Comparison of ENCODE assay signal across 10 mouse cellular contexts in genomic region chr16:33836676-33837075, GRCm38 (mm10). TPM values are rescaled to one million over a fixed set of nuclear protein-coding genes. Genes with fewer than 3 reads are reported as not detected.
DNase-seq lines count a peak whose midpoint lies in the region; ATAC-seq and TF ChIP-seq lines count a peak whose summit lies in the region.
"Had no signal": no experiment of that assay in that cellular context is flagged by ENCODE, and none has a peak within 500 bp of the region (broad histone marks: within the 10 kb centered on the region; RNA-seq: fewer than 3 reads in every experiment).

No protein-coding gene starts in this region.

- H3K36me3 ChIP-seq in heart, adult 2 months (ENCODE audit: control insufficient read depth, insufficient read depth, low read length) = no peaks in the 10 kb centered on the region
- 0 out of 2 replicates have a peak, but pooled peaks cover 4% of the 10 kb centered on the region for H3K36me3 ChIP-seq in heart, embryonic 12.5 days
- no peaks in the 10 kb centered on the region for H3K36me3 ChIP-seq in forebrain, embryonic 14.5 days (ENCODE audit: control insufficient read depth, insufficient read depth, low read length)
- H3K36me3 ChIP-seq: midbrain, embryonic 12.5 days had no signal

- peaks cover 12% of the 10 kb centered on the region for H3K4me1 ChIP-seq in heart, adult 2 months (ENCODE audit: control insufficient read depth, insufficient read depth, low read length)
- peaks cover 58% of the 10 kb centered on the region for H3K4me1 ChIP-seq in heart, embryonic 12.5 days (replicated peaks)
- H3K4me1 ChIP-seq in forebrain, embryonic 14.5 days (ENCODE audit: control insufficient read depth, insufficient read depth, low read length) = peaks cover 17% of the 10 kb centered on the region

- no peak overlapping the region for H3K4me2 ChIP-seq in heart, embryonic 12.5 days
- no peak overlapping the region for H3K4me2 ChIP-seq in forebrain, embryonic 14.5 days (ENCODE audit: low read length)
- H3K4me2 ChIP-seq: midbrain, embryonic 12.5 days had no signal

- peaks cover 2% of the 10 kb centered on the region; the same call in 1 of the 2 replicates for H3K79me2 ChIP-seq in heart, adult 2 months (replicated peaks; ENCODE audit: control insufficient read depth, insufficient read depth, low read length)

- no peak for TF ChIP-seq POLR2A in heart, adult 2 months (IDR thresholded peaks at IDR 0.05; ENCODE audit: insufficient read depth, low read depth, low read length)

- TF ChIP-seq CTCF in heart, adult 2 months (IDR thresholded peaks at IDR 0.05) = no peak

- no peaks in the 10 kb centered on the region for H3K27me3 ChIP-seq in heart, adult 2 months (ENCODE audit: control insufficient read depth, insufficient read depth, low read length)
- H3K27me3 ChIP-seq in heart, embryonic 12.5 days (replicated peaks) = no peaks in the 10 kb centered on the region
- H3K27me3 ChIP-seq in forebrain, embryonic 14.5 days (replicated peaks; ENCODE audit: control insufficient read depth, insufficient read depth, low read length) = peaks cover 11% of the 10 kb centered on the region; the same call in 1 of the 2 replicates

- peak overlapping the region; percentile 36 for H3K27ac ChIP-seq in heart, adult 2 months
- no peak overlapping the region for H3K27ac ChIP-seq in heart, embryonic 12.5 days (ENCODE audit: poor library complexity, severe bottlenecking)
- H3K27ac ChIP-seq in forebrain, embryonic 14.5 days (ENCODE audit: low read depth, low read length) = no peak overlapping the region
- H3K27ac ChIP-seq: midbrain, embryonic 12.5 days had no signal

- ATAC-seq in heart, embryonic 12.5 days (ENCODE audit: insufficient number of reproducible peaks, low FRiP score) = no peak
- no peak for ATAC-seq in forebrain, embryonic 14.5 days
- no peak for ATAC-seq in cerebellum, adult (ENCODE audit: insufficient number of reproducible peaks, low FRiP score, low TSS enrichment)

- H3K4me3 ChIP-seq in heart, adult 2 months = no peak overlapping the region
- H3K4me3 ChIP-seq in heart, embryonic 12.5 days = no peak overlapping the region
- H3K4me3 ChIP-seq in forebrain, embryonic 14.5 days (ENCODE audit: low read depth, low read length) = no peak overlapping the region
- H3K4me3 ChIP-seq: midbrain, embryonic 12.5 days had no signal

- no peak overlapping the region for H3K9ac ChIP-seq in heart, adult 2 months (ENCODE audit: low read depth, low read length)
- no peak overlapping the region for H3K9ac ChIP-seq in heart, embryonic 12.5 days
- H3K9ac ChIP-seq in forebrain, embryonic 14.5 days (ENCODE audit: low read length) = no peak overlapping the region
- H3K9ac ChIP-seq: midbrain, embryonic 12.5 days had no signal

- 42% methylated on average over 3 of the region's 3 CpGs for WGBS in heart, adult 2 months
- WGBS in heart, embryonic 12.5 days = 68% methylated on average over 3 of the region's 3 CpGs
- 93% methylated on average over 3 of the region's 3 CpGs for WGBS in forebrain, embryonic 14.5 days

- TF ChIP-seq EP300 in heart, adult 2 months (IDR thresholded peaks at IDR 0.05; ENCODE audit: insufficient read depth, low read depth, low read length) = peak; percentile 66; the same call in 1 of the 2 replicates

- intact Hi-C loops in heart, adult 2 months (cut with DNase I) = no loop called here

- peak; percentile 58 to 74 for DNase-seq in heart, adult 2 months
- peak; percentile 31 for DNase-seq in urinary bladder, postnatal 25 days (ENCODE audit: low spot score)
- no peak for DNase-seq in urinary bladder, postnatal 10 days (ENCODE audit: low spot score)
- DNase-seq in gonadal fat pad, adult 2 months (ENCODE audit: low read depth) = peak; percentile 93
- DNase-seq in yolk sac, embryonic 10.5 days (ENCODE audit: low spot score) = peak; percentile 77
- no peak for DNase-seq in forebrain, embryonic 14.5 days (ENCODE audit: low spot score)

- no peaks in the 10 kb centered on the region for H3K9me3 ChIP-seq in heart, embryonic 12.5 days (replicated peaks)
- no peaks in the 10 kb centered on the region for H3K9me3 ChIP-seq in forebrain, embryonic 14.5 days (replicated peaks; ENCODE audit: control insufficient read depth, low read length)
- H3K9me3 ChIP-seq: midbrain, embryonic 12.5 days had no signal

RNA-seq across cellular contexts. Expression of gene Itgb5, which starts 7.2 kb away (rescaled TPM):
- total RNA-seq in heart, adult 2 months (2021) = 10 to 100 TPM; 83.2 to 95.3 TPM
- polyA plus RNA-seq in heart, adult 2 months (2012; rRNA removed) = 95.7 and 123 TPM in 2 replicates
- polyA plus RNA-seq in heart, embryonic 12.5 days (2016; fragmentation: Nextera tagmentation; extraction: Ambion mirVana) = 74.8 and 76.8 TPM in 2 replicates
- 84.2 and 118 TPM in 2 replicates for polyA plus RNA-seq in gonadal fat pad, adult 2 months (2012; rRNA removed)
- polyA plus RNA-seq in forebrain, embryonic 14.5 days (2014; fragmentation: Nextera tagmentation; extraction: Ambion mirVana) = 4.7 and 7.0 TPM in 2 replicates

RNA-seq across cellular contexts. Expression of gene Muc13, which starts 42.8 kb away (rescaled TPM):
- not detected for total RNA-seq in heart, adult 2 months (2021)
- 0.15 and 0.33 TPM in 2 replicates for polyA plus RNA-seq in heart, adult 2 months (2012; rRNA removed)
- 0.12 and 0.24 TPM in 2 replicates for polyA plus RNA-seq in heart, embryonic 12.5 days (2016; fragmentation: Nextera tagmentation; extraction: Ambion mirVana)
- 0.15 and 0.53 TPM in 2 replicates for polyA plus RNA-seq in gonadal fat pad, adult 2 months (2012; rRNA removed)
- not detected in 2 replicates for polyA plus RNA-seq in forebrain, embryonic 14.5 days (2014; fragmentation: Nextera tagmentation; extraction: Ambion mirVana)
- polyA plus RNA-seq: heart, embryonic 14.5 days had no signal

Comparison
In these comparisons a context has a peak if more than half of its experiments do, and no peak if none do; other contexts are left out.
1. DNase-seq: peak in heart, adult 2 months (2 of 2), urinary bladder, postnatal 25 days (single experiment), gonadal fat pad, adult 2 months (single experiment) and yolk sac, embryonic 10.5 days (single experiment); none in urinary bladder, postnatal 10 days (single experiment) and forebrain, embryonic 14.5 days (single experiment).